Mouse (Mus musculus) hindbrain, embryonic 14.5 days (tissue): Measurements from ENCODE around the gene 1700092M07Rik. TPM values are rescaled to one million over a fixed set of nuclear protein-coding genes. Genes with fewer than 3 reads are reported as not detected.
A peak's percentile ranks its signal among the peaks of the same experiment; 100 is the strongest.

ENCODE experiments used
- ATAC-seq: fragments of 200-750 bp; cut with Nextera tagmentation; 2 replicates; pipeline ENCODE4 v1.8.0; 2017; ENCODE audit warnings: moderate number of reproducible peaks, mild to moderate bottlenecking, moderate TSS enrichment, moderate library complexity; ENCODE audit not compliant: low FRiP score
- DNase-seq: peaks from one replicate; pipeline ENCODE4 v3.0.0-alpha.2; 2015; ENCODE audit warnings: low spot score
- H3K27ac ChIP-seq: fragments of 300-500 bp; sonication (generic); 2 replicates; pipeline ENCODE4 v1.5.1; 2014; ENCODE audit warnings: mild to moderate bottlenecking, moderate library complexity
- H3K27me3 ChIP-seq: fragments of 300-500 bp; sonication (generic); 2 replicates; pipeline ENCODE4 v1.6.1; 2014; ENCODE audit warnings: mild to moderate bottlenecking, low read length, mixed read lengths; ENCODE audit not compliant: control insufficient read depth, insufficient read depth
- H3K36me3 ChIP-seq: fragments of 300-500 bp; sonication (generic); replicated peaks from 2 replicates; pipeline ENCODE4 v1.6.1; 2014; ENCODE audit not compliant: control insufficient read depth, insufficient read depth
- H3K4me1 ChIP-seq: fragments of 300-500 bp; sonication (generic); replicated peaks from 2 replicates; pipeline ENCODE4 v1.6.1; 2014; ENCODE audit warnings: antibody characterized with exemption, low read length, mixed read lengths; ENCODE audit not compliant: control insufficient read depth, insufficient read depth
- H3K4me2 ChIP-seq: fragments of 300-500 bp; sonication (generic); replicated peaks from 2 replicates; pipeline ENCODE4 v1.6.1; 2014; ENCODE audit warnings: mild to moderate bottlenecking, moderate library complexity
- H3K4me3 ChIP-seq: fragments of 300-500 bp; sonication (generic); replicated peaks from 2 replicates; pipeline ENCODE4 v1.5.1; 2014; ENCODE audit warnings: mild to moderate bottlenecking, low read length
- H3K9ac ChIP-seq: fragments of 300-500 bp; sonication (generic); 2 replicates; pipeline ENCODE4 v1.6.1; 2014
- H3K9me3 ChIP-seq: fragments of 300-500 bp; sonication (generic); 2 replicates; pipeline ENCODE4 v1.6.1; 2016; ENCODE audit warnings: low read length; ENCODE audit not compliant: control insufficient read depth
- WGBS: fragments of 180-500 bp; shearing (Covaris S2); extraction: QIAGEN DNeasy Blood & Tissue Kit; methylation state at CpG from one replicate; pipeline ENCODE4 v1.1.7; 2014; 5-methylcytosine and 5-hydroxymethylcytosine counted together
- polyA plus RNA-seq: library from polyadenylated mRNA; unstranded; fragments of >200 nt; fragmentation: Nextera tagmentation; extraction: Ambion mirVana; gene quantifications from 2 replicates; pipeline ENCODE4 v1.2.1, GENCODE M21; 2014

1700092M07Rik gene
- polyA plus RNA-seq, 1 experiment from 2014 or later: 0.84 TPM

GRCm38 (mm10) chr19:8735389-8736159, 4.9 kb upstream of the 1700092M07Rik start, which contains the start of gene Wdr74:
TSS of gene Wdr74 (plus strand) at chr19:8735827.
- H3K4me3 ChIP-seq: peak within 1 kb of the TSS; percentile 83

GRCm38 (mm10) chr19:8736160-8736467, 4.4 kb upstream of the 1700092M07Rik start:
- 4% methylated on average over 11 of the region's 11 CpGs for WGBS

More at GRCm38 (mm10) chr19:8735389-8736159, 4.9 kb upstream of the 1700092M07Rik start, which contains the start of gene Wdr74:
- Histone ChIP-seq H3K27ac (peak within 1 kb of the TSS; percentile 80), H3K36me3 (peaks cover 28% of the 10 kb centered on the region), H3K9ac (peak within 1 kb of the TSS; percentile 81), H3K4me1 (0 out of 2 replicates have a peak, but pooled peaks cover 7% of the 10 kb centered on the region), H3K9me3 (no peaks in the 10 kb centered on the region), H3K27me3 (no peaks in the 10 kb centered on the region), H3K4me2 (peak within 1 kb of the TSS; percentile 96)
- peak; percentile 98 for DNase-seq
- WGBS: under 1% methylated on average over 32 of the region's 32 CpGs
- peak; percentile 93 for ATAC-seq

GRCm38 (mm10) chr19:8738911-8739310, 1.6 kb upstream of the 1700092M07Rik start:
- H3K36me3 ChIP-seq: peaks cover 41% of the 10 kb centered on the region
- no peak overlapping the region for H3K4me3 ChIP-seq
- H3K9ac ChIP-seq: no peak overlapping the region
- no peaks in the 10 kb centered on the region for H3K9me3 ChIP-seq
- no peak overlapping the region for H3K27ac ChIP-seq
- no peaks in the 10 kb centered on the region for H3K27me3 ChIP-seq
- no peak overlapping the region for H3K4me2 ChIP-seq
- H3K4me1 ChIP-seq: peaks cover 28% of the 10 kb centered on the region
- 92% methylated on average over 7 of the region's 7 CpGs for WGBS
- ATAC-seq: no peak
- no peak for DNase-seq

More at GRCm38 (mm10) chr19:8736160-8736467, 4.4 kb upstream of the 1700092M07Rik start:
- 0 out of 2 replicates have a peak, but pooled peaks cover 12% of the 10 kb centered on the region for H3K4me1 ChIP-seq
- H3K9ac ChIP-seq: peak overlapping the region; percentile 81
- H3K4me3 ChIP-seq: peak overlapping the region; percentile 83
- ATAC-seq (0 out of 2 replicates have a peak, but pooled peaks have one; percentile 29), DNase-seq (no peak)
- peak overlapping the region; percentile 96 for H3K4me2 ChIP-seq
- no peaks in the 10 kb centered on the region for H3K27me3 ChIP-seq
- H3K27ac ChIP-seq: peak overlapping the region; percentile 58
- H3K36me3 ChIP-seq: peaks cover 30% of the 10 kb centered on the region
- H3K9me3 ChIP-seq: no peaks in the 10 kb centered on the region

GRCm38 (mm10) chr19:8739646-8740045, 872 bp upstream of the 1700092M07Rik start:
- H3K4me3 ChIP-seq: no peak overlapping the region
- H3K36me3 ChIP-seq: peaks cover 48% of the 10 kb centered on the region
- no peaks in the 10 kb centered on the region for H3K9me3 ChIP-seq
- WGBS: 91% methylated on average over 6 of the region's 6 CpGs
- no peak overlapping the region for H3K9ac ChIP-seq
- ATAC-seq: no peak
- H3K27me3 ChIP-seq: no peaks in the 10 kb centered on the region
- DNase-seq: no peak
- H3K27ac ChIP-seq: no peak overlapping the region
- no peak overlapping the region for H3K4me2 ChIP-seq
- H3K4me1 ChIP-seq: peaks cover 28% of the 10 kb centered on the region

GRCm38 (mm10) chr19:8741243-8741869, 838 bp downstream of the 1700092M07Rik start, which contains the start of gene Stx5a:
TSS of gene Stx5a (plus strand) at chr19:8741413.
- H3K4me3 ChIP-seq: peak within 1 kb of the TSS; percentile 75
- peaks cover 65% of the 10 kb centered on the region for H3K36me3 ChIP-seq
- DNase-seq (peak; percentile 97), ATAC-seq (peak; percentile 98)
- whole genome bisulfite sequencing: under 1% methylated on average over 36 of the region's 36 CpGs
- H3K27me3 ChIP-seq: no peaks in the 10 kb centered on the region
- no peaks in the 10 kb centered on the region for H3K9me3 ChIP-seq
- peaks cover 22% of the 10 kb centered on the region for H3K4me1 ChIP-seq
- peak within 1 kb of the TSS; percentile 89 for H3K9ac ChIP-seq
- H3K27ac ChIP-seq: peak within 1 kb of the TSS; percentile 94
- H3K4me2 ChIP-seq: peak within 1 kb of the TSS; percentile 98

- peak overlapping the region; percentile 94 for H3K27ac ChIP-seq
- 25% methylated on average over 14 of the region's 14 CpGs for WGBS
- no peaks in the 10 kb centered on the region for H3K27me3 ChIP-seq
- H3K4me2 ChIP-seq: peak overlapping the region; percentile 98
- H3K9me3 ChIP-seq: no peaks in the 10 kb centered on the region
- H3K9ac ChIP-seq: peak overlapping the region; percentile 89
- H3K36me3 ChIP-seq: peaks cover 74% of the 10 kb centered on the region
- DNase-seq (no peak), ATAC-seq (no peak)
- H3K4me1 ChIP-seq: peaks cover 22% of the 10 kb centered on the region
- H3K4me3 ChIP-seq: peak overlapping the region; percentile 75
Observed at GRCm38 (mm10) chr19:8742176-8742575, 1.7 kb downstream of the 1700092M07Rik start.

- Histone ChIP-seq H3K36me3 (peaks cover 78% of the 10 kb centered on the region), H3K27ac (no peak overlapping the region), H3K9me3 (no peaks in the 10 kb centered on the region), H3K4me1 (peaks cover 22% of the 10 kb centered on the region), H3K9ac (no peak overlapping the region), H3K4me2 (no peak overlapping the region), H3K4me3 (no peak overlapping the region), H3K27me3 (no peaks in the 10 kb centered on the region)
- WGBS: 100% methylated on average over 1 of the region's 1 CpGs
- ATAC-seq (no peak), DNase-seq (no peak)
Observed at GRCm38 (mm10) chr19:8745382-8745781, 4.9 kb downstream of the 1700092M07Rik start.

- no peak for DNase-seq
- no peak overlapping the region for H3K4me2 ChIP-seq
- H3K27ac ChIP-seq: no peak overlapping the region
- no peak overlapping the region for H3K9ac ChIP-seq
- no peak for ATAC-seq
- no peaks in the 10 kb centered on the region for H3K9me3 ChIP-seq
- no peak overlapping the region for H3K4me3 ChIP-seq
- H3K4me1 ChIP-seq: peaks cover 12% of the 10 kb centered on the region
- 82% methylated on average over 2 of the region's 2 CpGs for WGBS
- peaks cover 93% of the 10 kb centered on the region for H3K36me3 ChIP-seq
- no peaks in the 10 kb centered on the region for H3K27me3 ChIP-seq
Observed at GRCm38 (mm10) chr19:8747368-8747767, 6.8 kb downstream of the 1700092M07Rik start.

GRCm38 (mm10) chr19:8755652-8756051, 15.1 kb downstream of the 1700092M07Rik start:
- peaks cover 28% of the 10 kb centered on the region for H3K4me1 ChIP-seq
- no peak for DNase-seq
- no peak overlapping the region for H3K9ac ChIP-seq
- H3K36me3 ChIP-seq: peaks cover 49% of the 10 kb centered on the region
- peak overlapping the region; percentile 90; the same call in 1 of the 2 replicates for H3K4me2 ChIP-seq
- no peak overlapping the region for H3K27ac ChIP-seq
- H3K4me3 ChIP-seq: peak overlapping the region; percentile 84; the same call in 1 of the 2 replicates
- no peaks in the 10 kb centered on the region for H3K9me3 ChIP-seq
- H3K27me3 ChIP-seq: no peaks in the 10 kb centered on the region
- 82% methylated on average over 3 of the region's 3 CpGs for WGBS
- ATAC-seq: no peak
